Comparison of ENCODE assay signal across 8 mouse cellular contexts in genomic region chr6:122490929-122491512, GRCm38 (mm10). TPM values are rescaled to one million over a fixed set of nuclear protein-coding genes. Genes with fewer than 3 reads are reported as not detected.
A peak's percentile ranks its signal among the peaks of the same experiment; 100 is the strongest.
DNase-seq lines count a peak whose midpoint lies in the region; ATAC-seq and TF ChIP-seq lines count a peak whose summit lies in the region.

No protein-coding gene starts in this region.

- intact Hi-C loops in left cerebral cortex, adult 2 months (cut with DNase I): no loop called here

- no peak for TF ChIP-seq CTCF in left cerebral cortex, adult 2 months (IDR thresholded peaks at IDR 0.05)

- peaks cover 38% of the 10 kb centered on the region for H3K4me1 ChIP-seq in embryonic facial prominence, embryonic 15.5 days
- peaks cover 14% of the 10 kb centered on the region; the same call in 1 of the 2 replicates for H3K4me1 ChIP-seq in limb, embryonic 11.5 days (ENCODE audit: control insufficient read depth, insufficient read depth, low read length)
- H3K4me1 ChIP-seq in neural tube, embryonic 14.5 days (ENCODE audit: control insufficient read depth, insufficient read depth, low read length): peaks cover 17% of the 10 kb centered on the region

- H3K9me3 ChIP-seq in embryonic facial prominence, embryonic 15.5 days (replicated peaks): no peaks in the 10 kb centered on the region
- no peaks in the 10 kb centered on the region for H3K9me3 ChIP-seq in limb, embryonic 11.5 days (ENCODE audit: control insufficient read depth, low read length)
- H3K9me3 ChIP-seq in neural tube, embryonic 14.5 days (ENCODE audit: control insufficient read depth, low read length): no peaks in the 10 kb centered on the region

- H3K4me3 ChIP-seq in left cerebral cortex, adult 2 months: peak overlapping the region; percentile 48
- peak overlapping the region; percentile 45 for H3K4me3 ChIP-seq in embryonic facial prominence, embryonic 15.5 days (replicated peaks)
- peak overlapping the region; percentile 27; the same call in 1 of the 2 replicates for H3K4me3 ChIP-seq in limb, embryonic 11.5 days (ENCODE audit: low read depth, low read length)
- H3K4me3 ChIP-seq in neural tube, embryonic 14.5 days (ENCODE audit: low read depth, low read length): peak overlapping the region; percentile 36

- H3K4me2 ChIP-seq in embryonic facial prominence, embryonic 15.5 days (replicated peaks): peak overlapping the region; percentile 68
- H3K4me2 ChIP-seq in limb, embryonic 11.5 days (ENCODE audit: low read depth, severe bottlenecking): peak overlapping the region; percentile 31
- H3K4me2 ChIP-seq in neural tube, embryonic 14.5 days (ENCODE audit: low read depth, low read length): peak overlapping the region; percentile 59

- H3K27ac ChIP-seq in left cerebral cortex, adult 2 months: peak overlapping the region; percentile 32; the same call in 1 of the 2 replicates
- peak overlapping the region; percentile 68; the same call in 1 of the 2 replicates for H3K27ac ChIP-seq in embryonic facial prominence, embryonic 15.5 days (replicated peaks)
- H3K27ac ChIP-seq in limb, embryonic 11.5 days (replicated peaks; ENCODE audit: low read depth, low read length): peak overlapping the region; percentile 85
- peak overlapping the region; percentile 73 for H3K27ac ChIP-seq in neural tube, embryonic 14.5 days (ENCODE audit: low read depth, low read length)

- WGBS in embryonic facial prominence, embryonic 15.5 days: 27% methylated on average over 15 of the region's 15 CpGs
- WGBS in limb, embryonic 11.5 days: 27% methylated on average over 15 of the region's 15 CpGs
- WGBS in neural tube, embryonic 14.5 days: 32% methylated on average over 15 of the region's 15 CpGs

- no peak for ATAC-seq in embryonic facial prominence, embryonic 15.5 days (ENCODE audit: insufficient number of reproducible peaks, low FRiP score, low TSS enrichment, low read depth)
- no peak for ATAC-seq in limb, embryonic 11.5 days (ENCODE audit: insufficient number of reproducible peaks, low FRiP score, low TSS enrichment, low read depth)
- ATAC-seq in neural tube, embryonic 14.5 days (ENCODE audit: low read depth): no peak

- H3K36me3 ChIP-seq in embryonic facial prominence, embryonic 15.5 days: no peaks in the 10 kb centered on the region
- no peaks in the 10 kb centered on the region for H3K36me3 ChIP-seq in limb, embryonic 11.5 days (ENCODE audit: control insufficient read depth, insufficient read depth, low read length)
- H3K36me3 ChIP-seq in neural tube, embryonic 14.5 days (ENCODE audit: control insufficient read depth, insufficient read depth, low read length): no peaks in the 10 kb centered on the region

- H3K27me3 ChIP-seq in embryonic facial prominence, embryonic 15.5 days: peaks cover 16% of the 10 kb centered on the region; the same call in 1 of the 2 replicates
- no peaks in the 10 kb centered on the region for H3K27me3 ChIP-seq in limb, embryonic 11.5 days (ENCODE audit: control insufficient read depth, insufficient read depth, low read length)
- H3K27me3 ChIP-seq in neural tube, embryonic 14.5 days (ENCODE audit: control insufficient read depth, insufficient read depth, low read length): no peaks in the 10 kb centered on the region

- H3K9ac ChIP-seq in embryonic facial prominence, embryonic 15.5 days: peak overlapping the region; percentile 23
- peak overlapping the region; percentile 28 for H3K9ac ChIP-seq in limb, embryonic 11.5 days (ENCODE audit: low read length)
- peak overlapping the region; percentile 50 for H3K9ac ChIP-seq in neural tube, embryonic 14.5 days (replicated peaks; ENCODE audit: low read depth, low read length)

- DNase-seq in left cerebral cortex, adult 2 months (ENCODE audit: extremely low spot score in 1 of 2, low spot score in 2 of 2): no peak
- DNase-seq in left cerebral cortex, adult 11 months (ENCODE audit: low spot score): no peak
- DNase-seq in limb, embryonic 11.5 days (ENCODE audit: low spot score): peak; percentile 56
- no peak for DNase-seq in spleen, adult 18-20 months
- no peak for DNase-seq in urinary bladder, postnatal 25 days (ENCODE audit: low spot score)
- no peak for DNase-seq in kidney, adult 8-10 months

RNA-seq across cellular contexts. Expression of gene Rimklb, which starts 7.5 kb away (rescaled TPM):
- 10 to 100 TPM; 80.3 to 80.6 TPM for total RNA-seq in left cerebral cortex, adult 2 months (2021)
- polyA plus RNA-seq in embryonic facial prominence, embryonic 15.5 days (2015; fragmentation: Nextera tagmentation; extraction: Ambion mirVana): 6.5 and 11.3 TPM in 2 replicates
- polyA plus RNA-seq in limb, embryonic 11.5 days (2014; fragmentation: Nextera tagmentation; extraction: Ambion mirVana): 50.7 and 56.2 TPM in 2 replicates
- 123 and 125 TPM in 2 replicates for polyA plus RNA-seq in neural tube, embryonic 14.5 days (2014; fragmentation: Nextera tagmentation; extraction: Ambion mirVana)

RNA-seq across cellular contexts. Expression of gene Mfap5, which starts 14.6 kb away (rescaled TPM):
- under 1 TPM; 0.33 to 0.63 TPM for total RNA-seq in left cerebral cortex, adult 2 months (2021)
- polyA plus RNA-seq in embryonic facial prominence, embryonic 15.5 days (2015; fragmentation: Nextera tagmentation; extraction: Ambion mirVana): 25.7 and 28.4 TPM in 2 replicates
- 0.33 and 0.44 TPM in 2 replicates for polyA plus RNA-seq in limb, embryonic 11.5 days (2014; fragmentation: Nextera tagmentation; extraction: Ambion mirVana)
- 1.8 and 5.5 TPM in 2 replicates for polyA plus RNA-seq in neural tube, embryonic 14.5 days (2014; fragmentation: Nextera tagmentation; extraction: Ambion mirVana)

Comparison
In these comparisons a context has a peak if more than half of its experiments do, and no peak if none do; other contexts are left out.
1. H3K27ac ChIP-seq: peak in every context shown above with its lines; median percentile 85 in limb, embryonic 11.5 days; 73 in neural tube, embryonic 14.5 days; 68 in embryonic facial prominence, embryonic 15.5 days; 32 in left cerebral cortex, adult 2 months.